Mouse (Mus musculus) intestine, embryonic 15.5 days (tissue): ENCODE data around the gene G6pc3. TPM values are rescaled to one million over a fixed set of nuclear protein-coding genes. Genes with fewer than 3 reads are reported as not detected.

Source experiments
- ATAC-seq: fragments of 200-750 bp; cut with Nextera tagmentation; 2 replicates; pipeline ENCODE4 v1.8.0; 2017; ENCODE audit warnings: moderate TSS enrichment, moderate library complexity
- H3K27ac ChIP-seq: fragments of 300-500 bp; sonication (generic); 2 replicates; pipeline ENCODE4 v1.5.1; 2015; ENCODE audit warnings: mild to moderate bottlenecking, inconsistent platforms
- H3K27me3 ChIP-seq: fragments of 300-500 bp; sonication (generic); replicated peaks from 2 replicates; pipeline ENCODE4 v1.6.1; 2015; ENCODE audit warnings: inconsistent platforms
- H3K36me3 ChIP-seq: fragments of 300-500 bp; sonication (generic); 2 replicates; pipeline ENCODE4 v1.6.1; 2015; ENCODE audit warnings: inconsistent platforms
- H3K4me1 ChIP-seq: fragments of 300-500 bp; sonication (generic); replicated peaks from 2 replicates; pipeline ENCODE4 v1.6.1; 2015; ENCODE audit warnings: inconsistent platforms
- H3K4me2 ChIP-seq: fragments of 300-500 bp; sonication (generic); replicated peaks from 2 replicates; pipeline ENCODE4 v1.6.1; 2015; ENCODE audit warnings: mild to moderate bottlenecking, inconsistent platforms
- H3K4me3 ChIP-seq: fragments of 300-500 bp; sonication (generic); replicated peaks from 2 replicates; pipeline ENCODE4 v1.5.1; 2015; ENCODE audit warnings: inconsistent platforms
- H3K9ac ChIP-seq: fragments of 300-500 bp; sonication (generic); 2 replicates; pipeline ENCODE4 v1.6.1; 2015; ENCODE audit warnings: inconsistent platforms
- H3K9me3 ChIP-seq: fragments of 300-500 bp; sonication (generic); 2 replicates; pipeline ENCODE4 v1.6.1; 2016; ENCODE audit warnings: inconsistent platforms
- WGBS: fragments of 180-500 bp; shearing (Covaris S2); methylation state at CpG from one replicate; pipeline ENCODE4 v1.1.7; 2015; 5-methylcytosine and 5-hydroxymethylcytosine counted together
- polyA plus RNA-seq: library from polyadenylated mRNA; unstranded; fragments of >200 nt; fragmentation: Nextera tagmentation; extraction: Ambion mirVana; gene quantifications from 2 replicates; pipeline ENCODE4 v1.2.1, GENCODE M21; 2015

Gene G6pc3
- polyA plus RNA-seq, 1 experiment from 2014 or later: 31.1 TPM

GRCm38 (mm10) chr11:102193657-102194440 is 4.4 kb downstream of the G6pc3 start:
- H3K27me3 ChIP-seq: no peaks in the 10 kb centered on the region
- H3K36me3 ChIP-seq: peaks cover 25% of the 10 kb centered on the region
- 86% methylated on average over 9 of the region's 9 CpGs for WGBS
- H3K27ac ChIP-seq: no peak overlapping the region
- H3K4me1 ChIP-seq: peaks cover 14% of the 10 kb centered on the region
- no peak overlapping the region for H3K4me3 ChIP-seq
- H3K4me2 ChIP-seq: no peak overlapping the region
- no peaks in the 10 kb centered on the region for H3K9me3 ChIP-seq
- no peak for ATAC-seq
- H3K9ac ChIP-seq: no peak overlapping the region

- 70% methylated on average over 21 of the region's 21 CpGs for WGBS
- H3K27ac ChIP-seq: no peak overlapping the region
- 0 out of 2 replicates have a peak, but pooled peaks have one; percentile 6 for ATAC-seq
- H3K9ac ChIP-seq: no peak overlapping the region
- H3K4me3 ChIP-seq: no peak overlapping the region
- H3K4me1 ChIP-seq: peaks cover 7% of the 10 kb centered on the region
- no peak overlapping the region for H3K4me2 ChIP-seq
- H3K36me3 ChIP-seq: peaks cover 35% of the 10 kb centered on the region
- no peaks in the 10 kb centered on the region for H3K9me3 ChIP-seq
- H3K27me3 ChIP-seq: no peaks in the 10 kb centered on the region
These were observed 6.8 kb downstream of the G6pc3 start for GRCm38 (mm10) chr11:102196018-102196797.

DNA sequence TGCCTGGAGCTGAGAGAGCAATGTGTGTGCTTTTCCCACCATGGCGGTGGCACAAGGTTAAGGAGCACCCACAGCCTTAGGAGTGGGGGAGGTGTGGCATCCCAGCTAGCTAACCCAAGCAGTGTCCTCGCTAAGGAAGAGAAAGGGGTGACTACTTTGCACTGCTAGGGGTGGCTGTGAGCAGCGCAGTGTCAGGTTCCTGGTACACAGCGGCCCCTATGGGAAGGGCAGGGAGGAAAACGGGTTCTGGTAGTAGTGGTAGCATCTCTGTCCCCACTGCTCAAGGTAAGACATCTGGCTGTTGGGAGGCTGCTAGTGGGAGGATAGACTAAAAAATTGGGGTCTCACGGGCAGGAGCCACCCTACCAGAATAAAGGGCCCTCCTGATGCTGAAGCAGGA is 8.8 kb downstream of the G6pc3 start:
- Histone ChIP-seq H3K9ac (no peak overlapping the region), H3K27ac (no peak overlapping the region), H3K4me3 (no peak overlapping the region), H3K27me3 (no peaks in the 10 kb centered on the region), H3K36me3 (peaks cover 44% of the 10 kb centered on the region), H3K4me1 (0 out of 2 replicates have a peak, but pooled peaks cover 5% of the 10 kb centered on the region), H3K9me3 (no peaks in the 10 kb centered on the region), H3K4me2 (no peak overlapping the region)
- WGBS: 67% methylated on average over 6 of the region's 6 CpGs
- ATAC-seq: no peak

DNA sequence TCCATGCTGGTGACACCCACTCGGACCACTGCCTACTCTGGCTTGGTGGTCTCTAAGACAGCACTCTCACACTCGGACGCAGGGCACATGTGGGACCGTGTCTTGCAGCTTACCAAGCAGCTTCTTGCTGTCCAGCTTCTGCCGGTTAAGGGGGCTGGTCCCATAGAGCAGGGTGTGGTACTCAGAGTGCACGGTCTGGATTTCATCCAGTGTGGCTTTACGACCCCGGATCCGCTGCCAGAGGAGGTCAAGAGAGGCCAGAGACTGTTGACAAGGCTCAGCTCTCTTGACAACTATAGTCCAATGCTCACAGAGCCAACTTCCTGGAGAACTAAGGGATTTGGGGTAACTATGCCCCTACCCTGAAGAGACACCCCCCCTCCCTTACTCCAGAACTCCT is 10.4 kb downstream of the G6pc3 start:
- no peak for ATAC-seq

GRCm38 (mm10) chr11:102201408-102201821 is 12.0 kb downstream of the G6pc3 start:
- no peak overlapping the region for H3K9ac ChIP-seq
- no peak overlapping the region for H3K4me3 ChIP-seq
- no peak overlapping the region for H3K27ac ChIP-seq
- ATAC-seq: no peak; the same call in 1 of the 2 replicates
- 72% methylated on average over 12 of the region's 12 CpGs for WGBS
- 0 out of 2 replicates have a peak, but pooled peaks cover 5% of the 10 kb centered on the region for H3K4me1 ChIP-seq
- H3K36me3 ChIP-seq: peaks cover 45% of the 10 kb centered on the region
- no peaks in the 10 kb centered on the region for H3K27me3 ChIP-seq
- no peak overlapping the region for H3K4me2 ChIP-seq
- H3K9me3 ChIP-seq: no peaks in the 10 kb centered on the region

More for the DNA sequence above, 10.4 kb downstream of the G6pc3 start:
- H3K4me3 ChIP-seq: no peak overlapping the region
- peaks cover 51% of the 10 kb centered on the region for H3K36me3 ChIP-seq
- H3K27ac ChIP-seq: no peak overlapping the region
- no peak overlapping the region for H3K9ac ChIP-seq
- H3K9me3 ChIP-seq: no peaks in the 10 kb centered on the region
- no peak overlapping the region for H3K4me2 ChIP-seq
- WGBS: 31% methylated on average over 9 of the region's 9 CpGs
- 0 out of 2 replicates have a peak, but pooled peaks cover 5% of the 10 kb centered on the region for H3K4me1 ChIP-seq
- no peaks in the 10 kb centered on the region for H3K27me3 ChIP-seq

DNA sequence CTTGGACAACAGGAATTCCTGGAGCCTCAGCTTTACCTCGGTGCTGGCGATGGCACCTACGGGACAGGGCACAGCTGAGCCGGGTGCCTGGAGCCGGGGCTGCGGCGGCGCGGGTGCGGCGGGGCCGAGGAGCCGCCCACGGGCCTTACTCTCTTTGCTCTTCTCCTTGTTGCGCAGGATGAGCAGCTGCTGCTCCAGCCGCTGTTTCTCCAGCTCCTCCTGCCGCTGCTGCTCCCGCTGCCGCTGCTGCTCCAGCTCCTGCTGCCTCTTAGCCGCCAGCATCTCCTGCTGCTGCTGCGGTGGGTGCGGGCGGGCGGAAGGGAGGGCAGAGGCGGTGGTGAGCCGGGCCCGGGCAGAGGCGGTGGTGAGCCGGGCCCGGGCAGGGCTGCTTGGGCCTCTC is 17.1 kb downstream of the G6pc3 start:
- Histone ChIP-seq H3K27me3 (no peaks in the 10 kb centered on the region), H3K36me3 (peaks cover 30% of the 10 kb centered on the region), H3K4me3 (no peak overlapping the region), H3K27ac (no peak overlapping the region; the same call in 1 of the 2 replicates), H3K9ac (no peak overlapping the region), H3K4me2 (no peak overlapping the region), H3K9me3 (no peaks in the 10 kb centered on the region), H3K4me1 (peaks cover 39% of the 10 kb centered on the region)
- 72% methylated on average over 30 of the region's 30 CpGs for WGBS
- no peak for ATAC-seq

GRCm38 (mm10) chr11:102207825-102208777 is 18.7 kb downstream of the G6pc3 start:
- Histone ChIP-seq H3K36me3 (peaks cover 22% of the 10 kb centered on the region), H3K4me3 (no peak overlapping the region), H3K9me3 (no peaks in the 10 kb centered on the region), H3K4me2 (peak overlapping the region; percentile 26; the same call in 1 of the 2 replicates), H3K9ac (no peak overlapping the region), H3K27me3 (no peaks in the 10 kb centered on the region), H3K27ac (peak overlapping the region; percentile 25), H3K4me1 (peaks cover 46% of the 10 kb centered on the region)
- ATAC-seq: peak; percentile 27
- WGBS: 41% methylated on average over 11 of the region's 11 CpGs

DNA sequence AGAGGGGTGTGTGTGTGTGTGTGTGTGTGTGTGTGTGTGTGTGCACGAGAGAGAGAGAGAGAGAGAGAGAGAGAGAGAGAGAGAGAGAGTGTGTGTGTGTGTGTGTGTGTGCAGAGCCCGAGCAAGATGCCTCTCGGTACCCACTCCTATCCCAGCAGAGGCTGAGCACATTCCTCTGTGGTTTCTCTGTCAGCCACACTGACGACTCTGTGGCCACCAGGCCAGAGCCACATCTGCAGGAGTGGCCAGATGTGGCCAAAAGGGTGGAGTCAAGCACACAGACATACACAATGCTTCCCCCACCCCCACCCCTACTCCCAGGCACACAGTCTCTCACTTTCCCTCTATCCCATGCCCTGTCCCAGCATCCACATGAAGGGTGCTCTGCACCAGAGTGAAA is 19.4 kb downstream of the G6pc3 start:
- 28% methylated on average over 4 of the region's 4 CpGs for WGBS
- Histone ChIP-seq H3K36me3 (peaks cover 18% of the 10 kb centered on the region), H3K4me2 (0 out of 2 replicates have a peak overlapping the region, but pooled peaks have one; percentile 9), H3K27me3 (no peaks in the 10 kb centered on the region), H3K27ac (peak overlapping the region; percentile 8; the same call in 1 of the 2 replicates), H3K9ac (no peak overlapping the region), H3K4me1 (peaks cover 53% of the 10 kb centered on the region), H3K9me3 (no peaks in the 10 kb centered on the region), H3K4me3 (no peak overlapping the region)
- ATAC-seq: no peak

GRCm38 (mm10) chr11:102209742-102210141 is 20.3 kb downstream of the G6pc3 start:
- H3K36me3 ChIP-seq: peaks cover 11% of the 10 kb centered on the region
- WGBS: 35% methylated on average over 2 of the region's 2 CpGs
- no peak for ATAC-seq
- H3K9me3 ChIP-seq: no peaks in the 10 kb centered on the region
- H3K4me2 ChIP-seq: no peak overlapping the region
- no peak overlapping the region for H3K4me3 ChIP-seq
- H3K27ac ChIP-seq: no peak overlapping the region
- H3K9ac ChIP-seq: no peak overlapping the region
- H3K4me1 ChIP-seq: peaks cover 62% of the 10 kb centered on the region
- no peaks in the 10 kb centered on the region for H3K27me3 ChIP-seq

GRCm38 (mm10) chr11:102210185-102210584 is 20.8 kb downstream of the G6pc3 start:
- H3K4me2 ChIP-seq: no peak overlapping the region
- no peak overlapping the region for H3K27ac ChIP-seq
- WGBS: 73% methylated on average over 3 of the region's 3 CpGs
- ATAC-seq: no peak
- no peaks in the 10 kb centered on the region for H3K9me3 ChIP-seq
- peaks cover 66% of the 10 kb centered on the region for H3K4me1 ChIP-seq
- H3K9ac ChIP-seq: no peak overlapping the region
- H3K36me3 ChIP-seq: peaks cover 8% of the 10 kb centered on the region
- H3K4me3 ChIP-seq: no peak overlapping the region
- H3K27me3 ChIP-seq: no peaks in the 10 kb centered on the region

DNA sequence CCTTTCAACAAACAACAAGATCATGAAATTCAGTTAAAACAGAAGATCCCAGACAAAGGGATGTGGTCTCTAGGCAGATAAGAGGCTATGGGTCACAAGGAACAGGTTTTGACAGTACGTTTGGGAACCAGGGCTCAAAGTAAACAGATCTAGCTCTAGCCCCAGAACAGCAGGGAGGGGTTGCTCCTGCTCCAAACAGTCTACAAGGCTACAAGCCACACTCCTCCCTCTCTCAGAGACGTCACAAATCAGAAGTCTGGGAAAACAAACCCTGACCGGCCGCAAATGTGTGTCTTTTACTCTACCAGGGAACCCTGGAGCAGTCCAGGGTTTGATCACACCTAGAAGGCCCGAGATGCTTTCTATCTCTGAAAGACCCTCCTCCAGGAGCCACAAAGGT is 21.6 kb downstream of the G6pc3 start:
- 29% methylated on average over 5 of the region's 5 CpGs for WGBS
- 0 out of 2 replicates have a peak overlapping the region, but pooled peaks have one; percentile 2 for H3K4me2 ChIP-seq
- no peak overlapping the region for H3K4me3 ChIP-seq
- H3K27me3 ChIP-seq: no peaks in the 10 kb centered on the region
- ATAC-seq: no peak
- no peak overlapping the region for H3K9ac ChIP-seq
- H3K4me1 ChIP-seq: peaks cover 74% of the 10 kb centered on the region
- H3K9me3 ChIP-seq: no peaks in the 10 kb centered on the region
- H3K36me3 ChIP-seq: peaks cover 7% of the 10 kb centered on the region
- no peak overlapping the region for H3K27ac ChIP-seq
